Mouse (Mus musculus) layer of hippocampus, postnatal 14 days (tissue): ENCODE data around the gene Rab22a. TPM values are rescaled to one million over a fixed set of nuclear protein-coding genes. Genes with fewer than 3 reads are reported as not detected.
"Not testable (repeated sequence)": the region's sequence is repeated elsewhere in the genome, so short reads cannot be mapped to it uniquely, and the experiment has no call there.

Experiments
- DNase-seq, 2 experiments: peaks; one replicate each; pipeline ENCODE4 v3.0.0; 2021 to 2022; ENCODE audit warnings: low spot score in 2 of 2, mixed read lengths in 1 of 2
- long read RNA-seq, 2 experiments: library from polyadenylated mRNA; stranded (forward); transcript quantifications; one replicate each; pipeline ENCODE4 v2.0.0; 2021
- total RNA-seq, 2 experiments: library from RNA; stranded (reverse); gene quantifications; 2 replicates each; pipeline ENCODE4 v1.2.3; 2021

Rab22a gene
- total RNA-seq: 10 to 100 TPM; 24.4 to 25.6 TPM
- long read RNA-seq, experiment 1, full-length matches to known transcripts: 41 of 43 reads
- long read RNA-seq, experiment 1, partial matches to known transcripts: 1 of 43 reads
- long read RNA-seq, experiment 1, other reads (novel, unspliced or antisense): 1 of 43 reads
- long read RNA-seq, experiment 2, full-length matches to known transcripts: 49 of 58 reads
- long read RNA-seq, experiment 2, partial matches to known transcripts: 1 of 58 reads
- long read RNA-seq, experiment 2, other reads (novel, unspliced or antisense): 8 of 58 reads

- peak; percentile 94 to 97 for DNase-seq
These were observed at the start of gene Rab22a for GRCm38 (mm10) chr2:173659057-173659925. Gene Rab22a (plus strand): TSS chr2:173659760.

- no peak for DNase-seq
These were observed 44.0 kb upstream of the Rab22a start for GRCm38 (mm10) chr2:173615378-173616081.

- DNase-seq: no peak
These were observed 43.4 kb upstream of the Rab22a start for GRCm38 (mm10) chr2:173616156-173616555.

- DNase-seq: no peak
These were observed 40.4 kb upstream of the Rab22a start for GRCm38 (mm10) chr2:173619132-173619531.

GRCm38 (mm10) chr2:173620645-173621044 lies 38.9 kb upstream of the Rab22a start:
- no peak for DNase-seq

GRCm38 (mm10) chr2:173622173-173622601 lies 37.4 kb upstream of the Rab22a start:
- DNase-seq: no peak

GRCm38 (mm10) chr2:173624667-173625066 lies 34.9 kb upstream of the Rab22a start:
- no peak for DNase-seq

- DNase-seq: no peak
These were observed 33.8 kb upstream of the Rab22a start for GRCm38 (mm10) chr2:173625786-173626185.

- not testable (repeated sequence) for DNase-seq
These were observed 25.5 kb upstream of the Rab22a start for GRCm38 (mm10) chr2:173634106-173634505.

GRCm38 (mm10) chr2:173641370-173641769 lies 18.2 kb upstream of the Rab22a start:
- DNase-seq: no peak

GRCm38 (mm10) chr2:173642262-173642999 lies 17.1 kb upstream of the Rab22a start:
- DNase-seq: no peak

GRCm38 (mm10) chr2:173647197-173647911 lies 12.2 kb upstream of the Rab22a start:
- no peak for DNase-seq

- no peak for DNase-seq
These were observed 9.8 kb upstream of the Rab22a start for GRCm38 (mm10) chr2:173649762-173650161.

- no peak for DNase-seq
These were observed 6.0 kb upstream of the Rab22a start for GRCm38 (mm10) chr2:173653526-173653925.

GRCm38 (mm10) chr2:173657736-173658135 lies 1.8 kb upstream of the Rab22a start:
- no peak for DNase-seq

GRCm38 (mm10) chr2:173658517-173658916 lies 1.0 kb upstream of the Rab22a start:
- DNase-seq: no peak

- peak in 1 of 2 experiments; percentile 13 for DNase-seq
These were observed 545 bp downstream of the Rab22a start for GRCm38 (mm10) chr2:173659926-173660684.

GRCm38 (mm10) chr2:173662255-173662950 lies 2.8 kb downstream of the Rab22a start:
- no peak for DNase-seq

GRCm38 (mm10) chr2:173664736-173665135 lies 5.2 kb downstream of the Rab22a start:
- no peak for DNase-seq
